Mouse (Mus musculus) left cerebral cortex, postnatal 10 days (tissue): ENCODE results near the gene Gm8094. TPM values are rescaled to one million over a fixed set of nuclear protein-coding genes. Genes with fewer than 3 reads are reported as not detected.
"Not testable (repeated sequence)": the region's sequence is repeated elsewhere in the genome, so short reads cannot be mapped to it uniquely, and the experiment has no call there.

ENCODE experiments used
- DNase-seq, 2 experiments: peaks; one replicate each; pipeline ENCODE4 v3.0.0; 2021 to 2022; ENCODE audit warnings: low spot score in 2 of 2, mixed read lengths in 1 of 2; ENCODE audit errors: extremely low spot score in 1 of 2
- intact Hi-C: fragments of 180-260 bp; cut with DNase I; formaldehyde crosslinking; loops from one replicate; pipeline ENCODE4 v1.15.1; 2025
- total RNA-seq, 2 experiments: library from RNA; stranded (reverse); gene quantifications; 2 replicates each; pipeline ENCODE4 v1.2.3; 2021

Gene Gm8094
- total RNA-seq: not detected

DNA sequence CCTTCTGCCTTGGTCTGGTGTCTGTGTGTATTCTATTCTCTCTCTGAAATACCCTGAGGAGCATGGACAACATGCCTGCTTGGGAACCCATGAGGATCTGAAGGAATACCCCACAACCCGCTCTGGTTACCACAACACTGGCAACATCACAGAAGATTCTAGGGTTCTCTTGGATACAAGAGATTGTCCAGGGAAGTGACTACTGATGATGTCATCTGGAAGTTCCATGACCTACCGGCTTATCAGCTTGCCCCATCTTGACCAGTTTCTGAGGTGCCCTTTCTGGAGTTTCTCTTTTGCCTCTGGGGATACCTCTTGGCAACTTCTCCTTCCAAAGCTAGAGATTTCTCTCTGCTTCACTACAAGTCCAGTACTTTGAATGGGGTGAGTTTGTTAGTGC is at the start of gene Gm8094:
Gm8094 (minus strand) TSS at position 101 of the 400 bp plus-strand sequence.
- intact Hi-C loops: not testable (repeated sequence)

DNA sequence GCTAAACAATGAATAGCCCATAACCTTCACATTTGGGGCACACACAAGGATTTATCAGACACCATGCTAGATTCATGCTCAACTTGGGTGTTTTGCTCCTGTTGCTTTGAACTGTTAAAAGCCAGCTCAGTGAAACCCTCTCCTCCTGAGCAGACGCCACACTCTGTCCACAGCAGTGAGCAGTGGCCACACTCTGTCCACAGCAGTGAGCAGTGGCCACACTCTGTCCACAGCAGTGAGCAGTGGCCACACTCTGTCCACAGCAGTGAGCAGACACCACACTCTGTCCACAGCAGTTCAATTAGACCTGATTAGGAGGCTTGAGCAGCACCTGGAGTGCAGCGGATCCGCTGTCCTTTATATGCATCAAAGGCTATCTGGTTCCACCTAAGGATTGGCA is 43.2 kb upstream of the Gm8094 start:
- intact Hi-C loops, DNase-seq: not testable (repeated sequence)

More for the DNA sequence above, at the start of gene Gm8094:
- not testable (repeated sequence) for DNase-seq

DNA sequence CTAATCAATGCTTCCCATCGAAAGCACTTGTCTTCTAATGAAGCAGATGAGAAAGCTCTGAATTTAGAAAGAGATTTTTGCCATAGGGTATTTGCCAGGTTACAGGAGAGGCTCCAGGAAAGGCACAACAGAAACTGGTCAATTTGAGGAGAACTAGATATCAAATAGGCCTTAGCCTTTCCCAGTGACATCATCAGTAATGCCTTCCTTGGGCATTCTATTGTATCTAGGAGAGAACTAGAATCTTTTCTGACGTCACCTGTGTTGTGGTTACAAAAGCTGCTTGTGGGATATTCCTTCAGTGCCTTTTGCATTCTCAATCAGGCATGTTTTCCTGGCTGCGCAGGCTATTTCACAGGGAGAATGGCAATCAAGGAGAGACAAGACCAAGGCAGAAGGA is 23.9 kb upstream of the Gm8094 start, which contains the start of gene Gm8104:
Gm8104 (plus strand) TSS at position 301 of the 400 bp plus-strand sequence.
- intact Hi-C loops, DNase-seq: not testable (repeated sequence)

DNA sequence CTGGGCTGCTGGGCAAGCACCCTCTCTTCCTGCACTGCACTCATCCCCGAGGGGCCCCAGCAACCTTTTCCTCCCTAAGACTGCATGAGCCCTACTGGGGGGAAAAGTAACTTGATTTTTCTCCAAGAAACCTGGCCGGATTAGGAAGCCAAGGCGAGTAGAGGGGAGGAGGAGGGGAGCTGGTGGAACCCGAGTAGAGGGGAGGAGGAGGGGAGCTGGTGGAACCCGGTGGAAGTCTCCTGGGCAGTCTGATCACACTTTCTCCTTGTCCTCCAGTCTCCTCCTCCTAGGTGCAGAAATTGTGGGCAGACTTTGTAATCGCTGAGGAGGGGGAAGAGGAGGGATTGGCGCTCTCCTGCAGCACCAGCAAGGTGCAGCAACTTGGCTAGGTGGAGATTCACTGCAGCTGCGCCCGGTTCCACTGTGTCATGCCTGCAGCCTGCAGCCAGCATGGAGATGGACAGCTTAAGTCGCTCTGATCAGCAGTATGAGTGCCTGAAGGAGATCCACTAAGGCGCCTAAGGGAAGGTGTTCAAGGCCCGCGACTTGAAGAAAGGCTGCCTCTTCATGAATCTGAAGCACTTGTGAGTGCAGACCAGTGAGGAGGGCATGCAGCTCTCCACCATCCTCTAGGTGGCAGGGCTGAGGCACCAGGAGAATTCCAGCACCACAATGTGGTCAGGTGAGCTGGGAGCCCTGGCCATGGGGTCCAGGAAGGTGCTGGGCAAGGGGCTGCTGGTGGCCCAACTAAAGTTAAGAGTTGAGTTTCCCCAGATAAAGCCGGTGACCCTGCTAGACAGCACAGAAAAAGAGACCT is 12.9 kb upstream of the Gm8094 start:
- intact Hi-C loops, DNase-seq: not testable (repeated sequence)

DNA sequence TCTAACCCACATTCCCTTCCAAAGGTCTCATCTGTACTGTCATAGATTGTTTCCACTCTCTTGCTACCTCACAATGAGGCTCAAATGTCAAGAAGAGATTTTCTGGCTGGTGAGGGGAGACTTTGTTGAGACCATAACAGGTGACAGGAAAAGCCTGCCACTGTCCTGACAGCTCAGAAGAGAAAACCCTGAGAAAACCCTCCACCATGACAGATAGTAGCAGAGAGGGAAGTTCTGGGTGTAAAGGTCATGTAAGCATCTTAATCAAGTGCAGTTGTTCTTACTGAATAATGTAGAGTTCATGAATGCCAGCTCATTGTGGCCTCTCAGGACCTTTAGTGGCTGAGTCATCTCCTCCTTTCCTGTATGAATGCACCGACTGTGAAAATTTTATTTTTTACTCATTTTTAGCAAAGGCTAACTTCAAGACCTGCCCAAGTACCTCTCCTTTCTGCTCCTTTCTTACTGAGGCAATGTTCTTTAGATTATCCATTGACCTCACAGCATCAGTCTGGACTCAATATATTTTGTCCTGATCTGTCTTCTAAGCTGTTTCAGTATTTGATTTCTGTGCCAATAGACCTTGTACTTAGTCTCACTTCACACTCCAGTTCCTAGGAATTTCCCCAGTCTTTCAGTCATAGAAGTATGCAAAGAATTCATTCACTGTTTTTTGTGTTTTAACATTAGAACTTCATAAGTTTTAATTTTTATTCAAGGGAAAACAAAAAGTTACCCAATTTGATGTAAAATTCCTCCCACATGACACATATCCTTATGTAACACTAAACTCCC is 8.7 kb upstream of the Gm8094 start:
- intact Hi-C loops: not testable (repeated sequence)
- peak in 1 of 2 experiments; percentile 8 for DNase-seq

DNA sequence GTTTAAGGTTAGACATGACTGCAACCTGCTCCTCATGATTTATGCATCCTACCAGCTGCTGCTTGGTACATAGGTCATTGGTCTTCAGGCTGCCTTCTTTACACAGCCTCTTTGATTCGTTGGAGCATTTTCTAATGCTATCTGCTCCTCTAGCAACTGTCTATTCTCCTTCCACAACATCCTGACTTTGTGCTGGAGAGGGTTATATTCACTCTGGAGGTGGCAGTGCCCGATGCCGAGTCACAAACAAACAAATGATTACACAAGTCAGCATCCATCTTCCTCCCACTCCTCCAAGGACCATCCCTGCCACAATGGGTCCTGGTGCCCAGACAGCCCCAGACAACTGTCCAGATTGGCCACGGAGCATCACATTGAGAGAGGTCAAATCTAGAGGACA is 16.3 kb downstream of the Gm8094 start:
- intact Hi-C loops: not testable (repeated sequence)

DNA sequence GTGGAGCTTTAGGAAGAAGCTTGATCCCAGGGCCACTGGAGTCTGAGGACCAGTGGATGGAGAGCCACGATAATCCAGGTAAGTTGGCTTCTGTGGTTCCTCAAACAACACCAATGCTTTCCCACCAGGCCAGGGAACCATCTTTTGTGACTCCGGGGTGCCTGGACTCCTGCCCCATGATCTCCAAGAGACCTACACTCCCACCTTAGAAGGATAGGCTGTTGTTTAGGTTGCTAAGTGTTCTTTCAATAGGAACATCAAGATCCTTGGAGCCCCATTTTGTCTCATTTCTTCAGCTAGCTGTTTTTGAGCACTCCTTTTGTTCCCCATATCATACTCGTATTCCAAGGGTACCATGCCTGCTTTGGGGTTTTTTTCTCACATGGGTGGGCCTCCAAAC is 18.4 kb downstream of the Gm8094 start:
- intact Hi-C loops, DNase-seq: not testable (repeated sequence)

More for the DNA sequence above, 16.3 kb downstream of the Gm8094 start:
- not testable (repeated sequence) for DNase-seq

Other genes starting within 250 kb of the Gm8094 start
- gene Gm21977, start 223.2 kb downstream of the Gm8094 start, total RNA-seq: not detected
- not detected for gene Gm8082, start 83.0 kb downstream of the Gm8094 start, total RNA-seq
- not detected for gene Gm10376, start 61.0 kb downstream of the Gm8094 start, total RNA-seq
- under 1 TPM in 1 of 2 experiments, not detected in 1; 0.64 TPM for gene Gm8104, start 24.0 kb upstream of the Gm8094 start, total RNA-seq
- gene Gm7233, start 103.2 kb upstream of the Gm8094 start, total RNA-seq: under 1 TPM in 1 of 2 experiments, not detected in 1; 0.62 TPM
- gene Gm8122, start 158.7 kb upstream of the Gm8094 start, total RNA-seq: not detected
- not detected for gene Gm8126, start 182.0 kb upstream of the Gm8094 start, total RNA-seq
- not detected for gene Gm9732, start 198.4 kb upstream of the Gm8094 start, total RNA-seq
- not detected for gene Gm8127, start 217.2 kb upstream of the Gm8094 start, total RNA-seq